Mouse (Mus musculus) midbrain, postnatal 0 days (tissue): Measurements from ENCODE around the gene Pou6f1. TPM values are rescaled to one million over a fixed set of nuclear protein-coding genes. Genes with fewer than 3 reads are reported as not detected.
"Not testable (repeated sequence)": the region's sequence is repeated elsewhere in the genome, so short reads cannot be mapped to it uniquely, and the experiment has no call there.

ENCODE experiments used
- ATAC-seq: fragments of 200-750 bp; cut with Nextera tagmentation; 2 replicates; pipeline ENCODE4 v1.8.0; 2017; ENCODE audit warnings: moderate number of reproducible peaks, mild to moderate bottlenecking, moderate TSS enrichment, moderate library complexity; ENCODE audit not compliant: low FRiP score
- DNase-seq: peaks from one replicate; pipeline ENCODE4 v3.0.0-alpha.2; 2015; ENCODE audit warnings: low spot score
- H3K27ac ChIP-seq: fragments of 300-500 bp; sonication (generic); 2 replicates; pipeline ENCODE4 v1.5.1; 2014; ENCODE audit warnings: low read depth, mild to moderate bottlenecking, low read length, mixed read lengths
- H3K27me3 ChIP-seq: fragments of 300-500 bp; sonication (generic); 2 replicates; pipeline ENCODE4 v1.6.1; 2014; ENCODE audit warnings: low read length, control low read depth, mixed read lengths; ENCODE audit not compliant: insufficient read depth
- H3K36me3 ChIP-seq: fragments of 300-500 bp; sonication (generic); 2 replicates; pipeline ENCODE4 v1.6.1; 2014; ENCODE audit warnings: low read length, control low read depth, mixed read lengths; ENCODE audit not compliant: insufficient read depth
- H3K4me1 ChIP-seq: fragments of 300-500 bp; sonication (generic); 2 replicates; pipeline ENCODE4 v1.6.1; 2014; ENCODE audit warnings: mild to moderate bottlenecking, control low read depth, antibody characterized with exemption, low read length, mixed read lengths; ENCODE audit not compliant: insufficient read depth
- H3K4me2 ChIP-seq: fragments of 300-500 bp; sonication (generic); 2 replicates; pipeline ENCODE4 v1.6.1; 2014; ENCODE audit warnings: low read depth, mild to moderate bottlenecking, low read length, mixed read lengths; ENCODE audit not compliant: poor library complexity, severe bottlenecking
- H3K4me3 ChIP-seq: fragments of 300-500 bp; sonication (generic); 2 replicates; pipeline ENCODE4 v1.5.1; 2014; ENCODE audit warnings: low read depth, mild to moderate bottlenecking, low read length, moderate library complexity
- H3K9ac ChIP-seq: fragments of 300-500 bp; sonication (generic); replicated peaks from 2 replicates; pipeline ENCODE4 v1.6.1; 2014; ENCODE audit warnings: mild to moderate bottlenecking, low read length, moderate library complexity, mixed read lengths; ENCODE audit not compliant: poor library complexity, severe bottlenecking
- H3K9me3 ChIP-seq: fragments of 300-500 bp; sonication (generic); 2 replicates; pipeline ENCODE4 v1.6.1; 2016; ENCODE audit warnings: low read length, control low read depth
- CTCF ChIP-seq: IDR thresholded peaks from 2 replicates; pipeline ENCODE4 v1.5.1; 2016; ENCODE audit warnings: antibody characterized with exemption, mild to moderate bottlenecking
- WGBS: fragments of 180-500 bp; shearing (Covaris S2); extraction: QIAGEN DNeasy Blood & Tissue Kit; methylation state at CpG from one replicate; pipeline ENCODE4 v1.1.7; 2014; 5-methylcytosine and 5-hydroxymethylcytosine counted together
- polyA plus RNA-seq: library from polyadenylated mRNA; unstranded; fragments of >200 nt; fragmentation: Nextera tagmentation; extraction: Ambion mirVana; gene quantifications from 2 replicates; pipeline ENCODE4 v1.2.1, GENCODE M21; 2015
- total RNA-seq: library from RNA; depleted of rRNA; stranded (reverse); fragments of >200 nt; gene quantifications from 2 replicates; pipeline ENCODE4 v1.2.3, GENCODE M21; 2014

Pou6f1 gene
- total and polyA plus RNA-seq, 2 experiments from 2014 or later: 30.6 to 111 TPM

- Histone ChIP-seq H3K27ac (no peak overlapping the region), H3K4me2 (no peak overlapping the region), H3K9me3 (no peaks in the 10 kb centered on the region), H3K36me3 (peaks cover 10% of the 10 kb centered on the region), H3K4me1 (no peaks in the 10 kb centered on the region; the same call in 1 of the 2 replicates), H3K27me3 (no peaks in the 10 kb centered on the region), H3K4me3 (no peak overlapping the region), H3K9ac (no peak overlapping the region)
- DNase-seq (no peak), ATAC-seq (no peak)
- no peak for TF ChIP-seq CTCF
- 91% methylated on average over 9 of the region's 9 CpGs for WGBS
Measured at GRCm38 (mm10) chr15:100623754-100624153, 24.0 kb upstream of the Pou6f1 start.

- H3K4me1 ChIP-seq: no peaks in the 10 kb centered on the region
- H3K36me3 ChIP-seq: peaks cover 17% of the 10 kb centered on the region
- WGBS: 87% methylated on average over 7 of the region's 7 CpGs
- no peak for TF ChIP-seq CTCF
- no peak overlapping the region for H3K27ac ChIP-seq
- H3K9me3 ChIP-seq: no peaks in the 10 kb centered on the region
- DNase-seq (no peak), ATAC-seq (no peak)
- H3K9ac ChIP-seq: no peak overlapping the region
- no peak overlapping the region for H3K4me3 ChIP-seq
- no peak overlapping the region for H3K4me2 ChIP-seq
- no peaks in the 10 kb centered on the region for H3K27me3 ChIP-seq
Measured at GRCm38 (mm10) chr15:100622164-100622563, 22.4 kb upstream of the Pou6f1 start.

- not testable (repeated sequence) for H3K9me3 ChIP-seq, H3K27ac ChIP-seq, ATAC-seq, H3K27me3 ChIP-seq, H3K4me3 ChIP-seq, H3K4me1 ChIP-seq, H3K4me2 ChIP-seq, DNase-seq, H3K9ac ChIP-seq
- peaks cover 17% of the 10 kb centered on the region for H3K36me3 ChIP-seq
- WGBS: 74% methylated on average over 9 of the region's 9 CpGs
Measured at GRCm38 (mm10) chr15:100621671-100622070, 21.9 kb upstream of the Pou6f1 start.

- Histone ChIP-seq H3K4me1 (no peaks in the 10 kb centered on the region), H3K4me3 (no peak overlapping the region), H3K36me3 (peaks cover 17% of the 10 kb centered on the region), H3K9me3 (no peaks in the 10 kb centered on the region), H3K27me3 (no peaks in the 10 kb centered on the region), H3K27ac (no peak overlapping the region), H3K4me2 (no peak overlapping the region), H3K9ac (no peak overlapping the region)
- WGBS: 91% methylated on average over 7 of the region's 7 CpGs
- no peak for TF ChIP-seq CTCF
- DNase-seq (no peak), ATAC-seq (no peak)
Measured at GRCm38 (mm10) chr15:100619200-100619599, 19.4 kb upstream of the Pou6f1 start.

- Histone ChIP-seq H3K36me3 (peaks cover 17% of the 10 kb centered on the region), H3K4me1 (0 out of 2 replicates have a peak, but pooled peaks cover 4% of the 10 kb centered on the region), H3K27me3 (no peaks in the 10 kb centered on the region), H3K4me2 (peak overlapping the region; percentile 91), H3K27ac (peak overlapping the region; percentile 96), H3K9me3 (no peaks in the 10 kb centered on the region), H3K9ac (peak overlapping the region; percentile 89), H3K4me3 (peak overlapping the region; percentile 85)
- DNase-seq (peak; percentile 21), ATAC-seq (peak; percentile 6; the same call in 1 of the 2 replicates)
- no peak for TF ChIP-seq CTCF
- WGBS: under 1% methylated on average over 19 of the region's 19 CpGs
Measured at GRCm38 (mm10) chr15:100616221-100616620, 16.4 kb upstream of the Pou6f1 start.

GRCm38 (mm10) chr15:100615825-100616220 lies 16.0 kb upstream of the Pou6f1 start:
- TF ChIP-seq CTCF: no peak
- Histone ChIP-seq H3K4me3 (peak overlapping the region; percentile 85), H3K27ac (peak overlapping the region; percentile 96), H3K27me3 (no peaks in the 10 kb centered on the region), H3K9ac (peak overlapping the region; percentile 89), H3K9me3 (no peaks in the 10 kb centered on the region), H3K4me1 (0 out of 2 replicates have a peak, but pooled peaks cover 4% of the 10 kb centered on the region), H3K4me2 (peak overlapping the region; percentile 91), H3K36me3 (peaks cover 17% of the 10 kb centered on the region)
- WGBS: under 1% methylated on average over 38 of the region's 43 CpGs
- DNase-seq: peak; percentile 94
- ATAC-seq: peak; percentile 83
